Mouse (Mus musculus) liver, adult 2 months (tissue): ENCODE data around the gene Srsf3.

Experiments used
- CTCF ChIP-seq: fragments of 200-500 bp; IDR thresholded peaks from 2 replicates; pipeline ENCODE4 v1.5.1; 2011; ENCODE audit warnings: low read depth, low read length, control low read depth
- POLR2A ChIP-seq: fragments of 200-500 bp; IDR thresholded peaks from 2 replicates; pipeline ENCODE4 v1.6.1; 2011; ENCODE audit warnings: low read length, control low read depth; ENCODE audit not compliant: insufficient read depth; ENCODE audit errors: extremely low read depth

GRCm38 (mm10) chr17:29048748-29049507 is 16.5 kb downstream of the Srsf3 start:
- TF ChIP-seq CTCF (peak; percentile 92), POLR2A (no peak)
